Mouse (Mus musculus) cerebellum, adult 8-10 months (tissue): Measurements from ENCODE around the gene Polr3a.
A peak's percentile ranks its signal among the peaks of the same experiment; 100 is the strongest.
"Not testable (repeated sequence)": the region's sequence is repeated elsewhere in the genome, so short reads cannot be mapped to it uniquely, and the experiment has no call there.

ENCODE experiments used
- DNase-seq: peaks from one replicate; pipeline ENCODE4 v3.0.0; 2022

Polr3a gene

DNA sequence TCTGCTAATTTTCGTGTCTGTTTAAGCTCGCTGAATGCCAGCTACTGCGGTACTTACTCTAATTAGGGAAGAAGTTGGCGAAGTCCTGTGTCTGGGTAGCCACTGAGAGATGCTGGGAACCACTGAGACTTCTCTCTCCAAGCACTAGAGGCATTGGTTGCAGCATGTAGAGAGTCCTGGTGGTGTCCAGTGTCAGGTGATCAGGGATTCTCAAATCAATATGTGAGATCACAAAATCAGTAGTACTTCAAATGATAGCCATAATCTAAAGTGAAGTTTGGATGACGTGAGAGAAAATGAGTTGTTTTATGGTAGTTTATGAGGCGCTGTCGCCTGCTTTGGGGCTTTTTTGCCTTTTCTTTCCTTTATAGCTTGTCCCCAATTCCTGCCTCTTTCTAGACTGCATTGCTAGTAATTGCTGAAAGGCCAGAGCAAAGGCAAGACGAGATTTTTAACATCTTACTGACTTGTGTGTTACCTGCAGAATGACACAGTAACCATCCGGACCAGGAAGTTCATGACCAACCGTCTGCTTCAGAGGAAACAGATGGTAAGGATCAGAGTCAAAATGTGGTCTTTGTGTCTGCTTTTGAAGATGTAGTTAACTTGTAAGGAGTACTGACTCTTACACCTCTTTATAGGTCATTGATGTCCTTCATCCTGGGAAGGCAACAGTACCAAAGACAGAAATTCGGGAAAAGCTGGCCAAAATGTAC is 4.6 kb upstream of the Polr3a start:
- no peak for DNase-seq

- peak; percentile 98 for DNase-seq
Measured at GRCm38 (mm10) chr14:24490468-24491265, 3.8 kb upstream of the Polr3a start.

GRCm38 (mm10) chr14:24489772-24490171 is 2.9 kb upstream of the Polr3a start:
- DNase-seq, result not testable (repeated sequence)

DNA sequence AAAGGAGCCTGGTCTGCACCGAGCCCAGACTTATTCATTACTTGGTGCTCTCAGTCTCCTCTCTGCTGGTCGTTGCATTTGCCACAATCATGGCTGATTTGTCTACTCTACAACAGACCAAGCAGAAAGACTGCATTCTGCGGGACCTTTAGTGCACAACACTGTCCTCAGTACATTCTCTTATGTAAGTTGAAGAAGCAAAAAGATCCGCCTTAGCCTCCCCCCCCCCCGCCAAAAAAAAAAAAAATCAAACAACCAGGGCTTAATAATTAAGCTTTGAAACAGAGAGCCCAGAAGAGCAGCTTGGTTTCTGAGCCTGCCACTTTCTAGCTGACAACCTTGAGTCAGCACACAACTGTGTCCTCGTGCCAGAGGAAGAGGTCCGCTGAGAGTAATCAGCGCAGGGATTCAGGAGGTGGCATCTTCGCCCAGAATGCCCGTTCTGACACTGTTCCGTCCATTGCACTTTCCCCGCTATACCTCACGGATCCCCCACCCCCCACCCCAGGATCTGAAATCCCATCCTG is 554 bp downstream of the Polr3a start:
- DNase-seq, result no peak

GRCm38 (mm10) chr14:24468806-24469205 is 18.1 kb downstream of the Polr3a start:
- DNase-seq, result no peak

DNA sequence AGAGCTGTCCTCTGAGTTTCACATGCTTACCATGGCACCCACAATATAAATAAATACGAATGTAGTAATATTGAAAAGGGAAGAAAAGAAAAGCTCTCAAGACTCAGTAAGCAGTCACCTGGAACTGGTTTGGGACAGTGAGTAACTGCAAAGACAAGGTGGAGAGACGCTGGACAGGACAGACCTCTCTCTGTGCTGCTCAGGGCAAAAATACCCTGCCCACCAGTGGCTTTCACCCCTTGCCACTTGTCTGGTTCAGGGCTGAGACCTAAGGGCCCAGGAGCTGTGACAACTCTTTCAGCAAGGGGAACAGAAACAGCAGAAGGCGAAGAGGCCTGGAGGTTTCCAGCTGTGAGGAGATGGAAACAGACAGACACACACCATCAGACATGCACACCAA is 28.7 kb downstream of the Polr3a start:
- no peak for DNase-seq

- DNase-seq, result not testable (repeated sequence)
Measured at GRCm38 (mm10) chr14:24443529-24443928, 43.3 kb downstream of the Polr3a start.
